Mouse (Mus musculus) embryo, embryonic 10.5 days (tissue): ENCODE measurements at regions not wholly inside any gene's neighbourhood (a gene's known extent, or its start where the extent isn't known, plus 50 kb on each side); places are given as distances from the start of the nearest gene placed in this dataset.
A peak's percentile ranks its signal among the peaks of the same experiment; 100 is the strongest.

Experiments used
- DNase-seq: peaks from one replicate; pipeline ENCODE4 v3.0.0-alpha.2; 2015; ENCODE audit warnings: low spot score

GRCm38 (mm10) chr19:13980988-13981630, 67.8 kb downstream of the Olfr1505 start:
- peak; percentile 79 for DNase-seq

GRCm38 (mm10) chr19:13982823-13983222, 69.5 kb downstream of the Olfr1505 start:
- no peak for DNase-seq
